Mouse (Mus musculus) lung, embryonic 15.5 days (tissue): ENCODE measurements around the gene Ass1. TPM values are rescaled to one million over a fixed set of nuclear protein-coding genes. Genes with fewer than 3 reads are reported as not detected.

Source experiments
- ATAC-seq: fragments of 200-750 bp; cut with Nextera tagmentation; 2 replicates; pipeline ENCODE4 v1.8.0; 2017; ENCODE audit warnings: moderate number of reproducible peaks, borderline replicate concordance; ENCODE audit not compliant: low FRiP score, low TSS enrichment; ENCODE audit errors: extremely low read depth
- H3K27ac ChIP-seq: fragments of 300-500 bp; sonication (generic); 2 replicates; pipeline ENCODE4 v1.5.1; 2015; ENCODE audit warnings: moderate library complexity, mild to moderate bottlenecking, inconsistent platforms
- H3K27me3 ChIP-seq: fragments of 300-500 bp; sonication (generic); 2 replicates; pipeline ENCODE4 v1.6.1; 2015; ENCODE audit warnings: inconsistent platforms
- H3K36me3 ChIP-seq: fragments of 300-500 bp; sonication (generic); 2 replicates; pipeline ENCODE4 v1.6.1; 2015; ENCODE audit warnings: inconsistent platforms
- H3K4me1 ChIP-seq: fragments of 300-500 bp; sonication (generic); 2 replicates; pipeline ENCODE4 v1.6.1; 2015; ENCODE audit warnings: inconsistent platforms
- H3K4me2 ChIP-seq: fragments of 300-500 bp; sonication (generic); 2 replicates; pipeline ENCODE4 v1.6.1; 2015; ENCODE audit warnings: inconsistent platforms, mild to moderate bottlenecking, moderate library complexity
- H3K4me3 ChIP-seq: fragments of 300-500 bp; sonication (generic); 2 replicates; pipeline ENCODE4 v1.5.1; 2015; ENCODE audit warnings: mild to moderate bottlenecking, inconsistent platforms
- H3K9ac ChIP-seq: fragments of 300-500 bp; sonication (generic); 2 replicates; pipeline ENCODE4 v1.6.1; 2015; ENCODE audit warnings: inconsistent platforms
- H3K9me3 ChIP-seq: fragments of 300-500 bp; sonication (generic); 2 replicates; pipeline ENCODE4 v1.6.1; 2016; ENCODE audit warnings: inconsistent platforms
- WGBS: fragments of 180-500 bp; shearing (Covaris S2); methylation state at CpG from one replicate; pipeline ENCODE4 v1.1.7; 2015; 5-methylcytosine and 5-hydroxymethylcytosine counted together
- polyA plus RNA-seq: library from polyadenylated mRNA; unstranded; fragments of >200 nt; fragmentation: Nextera tagmentation; extraction: Ambion mirVana; gene quantifications from 2 replicates; pipeline ENCODE4 v1.2.1, GENCODE M21; 2015

Ass1 gene
- polyA plus RNA-seq, 1 experiment from 2014 or later: 37.2 TPM

DNA sequence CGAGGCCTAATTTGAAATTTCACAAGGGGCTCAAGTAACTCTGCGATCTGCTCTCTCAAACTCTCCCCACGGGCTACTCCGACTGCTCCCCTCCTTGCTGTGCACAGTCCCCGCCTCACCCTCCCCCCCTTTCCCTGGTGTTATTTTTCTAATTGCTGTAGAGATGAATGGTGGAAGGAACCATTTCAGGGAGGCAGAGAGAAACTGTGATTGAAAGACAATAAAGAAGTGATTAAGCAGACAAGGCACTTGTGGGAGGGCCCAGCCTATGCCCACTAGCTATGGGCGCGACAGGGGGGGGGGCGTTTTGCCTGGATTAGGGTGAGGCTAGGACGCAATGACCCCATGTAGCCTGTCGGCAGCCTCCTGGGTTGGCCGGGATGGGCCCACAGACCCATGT lies 23.2 kb downstream of the Ass1 start:
- Histone ChIP-seq H3K27me3 (no peaks in the 10 kb centered on the region), H3K9ac (no peak overlapping the region), H3K27ac (no peak overlapping the region), H3K4me1 (no peaks in the 10 kb centered on the region), H3K4me3 (no peak overlapping the region), H3K36me3 (no peaks in the 10 kb centered on the region), H3K4me2 (no peak overlapping the region), H3K9me3 (no peaks in the 10 kb centered on the region)
- whole genome bisulfite sequencing: 81% methylated on average over 11 of the region's 11 CpGs
- ATAC-seq: no peak

DNA sequence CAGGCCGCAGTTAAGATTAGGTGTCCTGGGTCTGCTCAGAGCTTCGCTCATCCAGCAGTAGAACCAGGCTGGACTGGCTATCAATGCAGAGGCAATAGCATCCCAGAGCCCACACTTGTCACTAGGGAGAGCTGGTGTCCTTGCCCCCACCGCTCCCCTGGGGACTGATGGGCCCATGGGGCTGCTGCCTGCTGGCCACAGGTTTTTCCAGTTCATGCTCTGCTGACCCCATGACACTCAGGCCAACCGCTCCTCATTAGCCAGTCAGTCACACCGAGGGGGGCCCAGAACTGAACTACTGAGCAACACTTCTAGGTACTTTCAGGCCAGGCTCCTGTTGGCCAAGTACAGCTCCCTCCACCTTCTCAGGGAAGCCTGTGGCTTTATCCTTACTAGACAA lies 24.3 kb downstream of the Ass1 start:
- no peaks in the 10 kb centered on the region for H3K36me3 ChIP-seq
- H3K27me3 ChIP-seq: no peaks in the 10 kb centered on the region
- WGBS: 77% methylated on average over 5 of the region's 5 CpGs
- no peak overlapping the region for H3K9ac ChIP-seq
- H3K4me2 ChIP-seq: no peak overlapping the region
- no peaks in the 10 kb centered on the region for H3K9me3 ChIP-seq
- no peak overlapping the region for H3K27ac ChIP-seq
- H3K4me1 ChIP-seq: no peaks in the 10 kb centered on the region
- no peak for ATAC-seq
- no peak overlapping the region for H3K4me3 ChIP-seq

DNA sequence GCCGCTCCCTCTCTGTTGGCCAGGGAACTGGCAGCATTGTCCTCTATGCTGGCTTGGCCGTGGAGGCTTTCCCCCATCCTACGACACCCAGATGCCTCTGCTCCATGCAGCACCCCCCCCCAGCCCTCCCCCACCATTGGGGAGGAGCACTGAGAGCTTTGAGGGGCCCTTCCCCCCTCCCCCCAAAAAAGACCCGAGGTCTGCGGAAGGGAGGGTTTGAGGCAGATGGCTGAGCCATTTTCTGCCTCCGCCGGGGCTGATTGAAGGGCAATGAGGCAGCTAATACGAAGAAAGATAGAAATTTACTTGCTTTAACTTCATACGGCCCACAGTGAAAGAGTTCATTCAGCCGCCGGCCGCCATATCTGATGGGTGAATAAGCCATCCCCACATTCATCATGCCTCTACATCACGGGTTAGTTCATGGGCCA lies 25.1 kb downstream of the Ass1 start:
- no peaks in the 10 kb centered on the region for H3K36me3 ChIP-seq
- ATAC-seq: no peak
- no peaks in the 10 kb centered on the region for H3K27me3 ChIP-seq
- H3K4me2 ChIP-seq: no peak overlapping the region
- no peak overlapping the region for H3K9ac ChIP-seq
- H3K27ac ChIP-seq: no peak overlapping the region
- H3K9me3 ChIP-seq: no peaks in the 10 kb centered on the region
- WGBS: 66% methylated on average over 13 of the region's 13 CpGs
- H3K4me3 ChIP-seq: no peak overlapping the region
- no peaks in the 10 kb centered on the region for H3K4me1 ChIP-seq

DNA sequence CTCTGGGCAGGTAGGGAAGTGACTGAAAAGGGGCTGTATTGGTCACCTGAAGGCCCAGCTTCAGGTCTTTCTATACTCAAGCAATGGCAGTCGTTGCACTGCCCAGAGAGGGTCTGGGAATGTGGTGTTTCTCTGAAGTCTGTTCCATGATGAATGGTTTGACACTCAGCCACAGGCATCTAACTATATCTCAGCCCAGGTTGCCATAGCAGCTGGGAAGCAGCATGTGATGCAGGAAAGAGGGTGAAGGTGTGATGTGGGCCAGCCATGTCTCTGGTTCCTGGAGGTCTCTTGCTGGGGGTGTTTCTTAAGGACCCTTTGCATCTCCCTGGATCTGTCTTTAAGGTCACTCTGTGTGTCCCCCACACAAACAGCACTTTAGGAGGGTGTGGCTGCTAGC lies 26.1 kb downstream of the Ass1 start:
- H3K4me3 ChIP-seq: no peak overlapping the region
- H3K27me3 ChIP-seq: no peaks in the 10 kb centered on the region
- H3K9me3 ChIP-seq: no peaks in the 10 kb centered on the region
- H3K4me1 ChIP-seq: no peaks in the 10 kb centered on the region
- 4% methylated on average over 1 of the region's 1 CpGs for WGBS
- ATAC-seq: no peak
- no peak overlapping the region for H3K9ac ChIP-seq
- no peak overlapping the region for H3K27ac ChIP-seq
- H3K36me3 ChIP-seq: no peaks in the 10 kb centered on the region
- no peak overlapping the region for H3K4me2 ChIP-seq

DNA sequence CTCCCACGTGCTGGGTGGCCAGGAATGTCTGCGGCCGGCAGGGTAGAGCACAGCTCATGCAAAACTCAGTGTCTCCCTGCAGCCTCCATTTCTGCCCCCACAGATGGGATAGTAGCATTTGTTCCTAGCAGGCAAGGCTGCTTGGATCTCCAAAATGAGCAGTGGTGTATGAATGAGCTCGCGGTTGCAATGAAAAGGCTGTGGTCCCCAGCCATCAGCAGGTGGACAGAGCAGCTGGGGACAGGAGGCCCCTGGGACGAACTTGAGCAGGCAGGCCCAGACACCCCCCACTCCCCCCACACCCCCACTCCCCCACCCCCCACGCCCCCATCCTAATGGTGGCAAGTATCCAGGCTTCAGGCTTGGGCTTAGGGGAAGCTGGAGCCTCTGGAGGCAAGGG lies 27.1 kb downstream of the Ass1 start:
- Histone ChIP-seq H3K9ac (no peak overlapping the region), H3K4me3 (no peak overlapping the region), H3K9me3 (no peaks in the 10 kb centered on the region), H3K4me1 (no peaks in the 10 kb centered on the region), H3K36me3 (no peaks in the 10 kb centered on the region), H3K4me2 (no peak overlapping the region), H3K27me3 (no peaks in the 10 kb centered on the region), H3K27ac (no peak overlapping the region)
- WGBS: 66% methylated on average over 7 of the region's 7 CpGs
- no peak for ATAC-seq

DNA sequence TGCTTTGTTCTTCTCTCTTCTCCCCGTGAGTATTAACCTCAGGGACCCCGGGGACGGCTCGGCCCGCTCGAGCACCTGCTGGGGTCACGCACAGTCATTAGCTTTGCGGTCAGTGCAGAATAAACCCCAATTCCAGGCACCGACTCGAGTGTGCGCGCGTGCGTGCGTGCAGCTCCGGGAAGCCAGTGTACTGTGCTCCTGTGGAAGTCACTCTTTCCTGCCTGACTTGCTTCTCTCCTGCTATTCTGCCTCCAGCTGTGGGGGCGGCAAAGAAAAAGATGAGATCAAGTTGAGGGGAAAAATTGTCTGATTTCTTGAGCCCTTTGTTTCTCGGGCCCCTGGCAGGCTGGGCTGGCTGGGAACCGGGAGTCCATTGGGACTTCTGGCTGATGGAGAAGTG lies 27.6 kb downstream of the Ass1 start:
- Histone ChIP-seq H3K9me3 (no peaks in the 10 kb centered on the region), H3K4me3 (no peak overlapping the region), H3K36me3 (no peaks in the 10 kb centered on the region), H3K4me1 (no peaks in the 10 kb centered on the region), H3K27me3 (no peaks in the 10 kb centered on the region), H3K27ac (no peak overlapping the region), H3K4me2 (no peak overlapping the region), H3K9ac (no peak overlapping the region)
- ATAC-seq: no peak
- 70% methylated on average over 19 of the region's 19 CpGs for WGBS

DNA sequence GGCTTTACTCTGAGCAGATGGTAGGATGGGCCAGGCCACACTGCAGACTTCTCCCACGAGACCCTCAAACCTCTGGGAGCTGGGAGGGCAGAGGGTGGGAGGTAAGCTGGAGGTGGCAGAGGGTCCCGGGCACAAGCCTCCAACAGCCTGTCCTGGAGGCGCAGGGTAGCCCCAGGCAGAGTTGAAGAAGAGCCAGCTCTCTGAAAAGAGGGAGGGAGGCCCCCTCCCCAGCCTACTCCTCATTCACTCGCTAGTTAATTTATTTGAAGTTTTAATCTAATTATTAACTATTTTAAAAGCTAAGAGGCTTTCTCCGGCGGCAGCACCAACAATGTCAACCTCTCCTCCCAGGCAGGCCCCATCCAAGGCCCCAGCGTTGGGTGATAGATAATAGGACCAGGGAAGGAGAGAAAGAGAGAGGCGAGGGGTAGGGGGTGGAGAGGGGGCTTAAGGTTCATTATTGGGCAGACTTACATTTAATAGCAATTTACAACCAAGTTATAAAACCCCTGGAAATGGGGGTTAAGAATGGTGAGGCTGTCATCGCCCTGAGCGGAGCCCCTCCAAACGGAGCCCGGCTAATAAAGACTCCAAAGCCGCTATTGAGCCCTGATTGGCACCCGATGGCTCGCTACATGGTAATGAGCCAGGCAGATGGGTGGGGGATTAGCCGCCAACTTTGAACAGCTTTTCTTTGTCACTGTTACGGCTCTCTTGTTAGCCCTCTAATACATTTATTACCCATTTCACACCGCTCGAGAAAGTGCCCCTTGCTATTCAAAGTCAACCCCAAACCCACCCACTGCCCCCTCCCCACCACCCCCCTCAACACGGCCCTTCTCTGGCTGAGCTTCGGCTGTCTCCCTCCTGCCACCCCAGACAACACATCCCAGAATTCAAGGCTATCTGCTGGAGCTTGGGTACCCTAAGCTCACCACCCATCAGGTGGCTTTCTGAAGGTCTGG lies 29.6 kb downstream of the Ass1 start:
- Histone ChIP-seq H3K36me3 (no peaks in the 10 kb centered on the region), H3K4me2 (no peak overlapping the region), H3K27me3 (no peaks in the 10 kb centered on the region), H3K4me3 (no peak overlapping the region), H3K4me1 (no peaks in the 10 kb centered on the region), H3K9me3 (no peaks in the 10 kb centered on the region), H3K9ac (no peak overlapping the region), H3K27ac (no peak overlapping the region)
- ATAC-seq: no peak
- 63% methylated on average over 21 of the region's 21 CpGs for WGBS

DNA sequence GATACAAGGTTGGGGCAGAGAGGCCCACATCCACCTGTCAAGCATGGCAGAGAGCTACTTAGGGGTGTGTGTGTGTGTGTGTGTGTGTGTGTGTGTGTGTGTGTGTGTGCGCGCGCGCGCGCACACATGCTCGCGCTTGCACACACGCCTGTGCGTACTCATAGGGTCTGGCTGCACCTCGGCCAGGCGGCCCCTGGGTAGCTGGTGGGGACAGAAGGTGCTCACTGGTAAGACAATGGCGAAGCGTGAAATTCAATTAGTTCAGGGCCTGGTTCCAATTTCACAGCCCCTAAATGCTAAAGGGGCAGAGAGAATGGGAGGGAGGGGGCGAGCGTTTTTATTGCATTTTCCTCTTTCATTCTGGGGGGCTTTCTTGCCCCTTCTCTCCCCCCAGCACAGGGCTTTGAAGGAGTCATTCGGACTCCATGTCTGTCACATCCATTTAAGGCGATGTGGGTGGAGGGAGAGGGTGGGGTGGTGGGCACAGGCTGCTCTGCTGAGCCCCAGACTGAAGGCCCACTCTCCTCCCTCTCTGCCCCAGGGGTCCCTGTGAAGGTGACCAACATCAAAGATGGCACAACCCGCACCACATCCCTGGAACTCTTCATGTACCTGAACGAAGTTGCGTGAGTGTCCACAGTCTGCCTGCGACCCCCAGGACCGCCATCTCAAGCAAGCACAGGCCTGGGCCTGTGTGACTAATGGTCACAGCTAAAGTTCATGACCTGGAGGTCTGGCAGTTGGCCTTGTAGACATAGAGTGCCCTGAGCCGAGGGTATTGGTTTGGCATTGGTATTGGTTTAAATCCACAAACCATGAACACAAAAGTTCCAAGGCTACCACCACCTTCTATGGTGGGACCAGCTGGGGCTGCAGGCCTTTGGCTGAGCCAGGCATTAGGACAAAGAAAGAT lies 30.5 kb downstream of the Ass1 start:
- H3K27ac ChIP-seq: no peak overlapping the region
- 91% methylated on average over 24 of the region's 24 CpGs for WGBS
- H3K27me3 ChIP-seq: no peaks in the 10 kb centered on the region
- H3K9me3 ChIP-seq: no peaks in the 10 kb centered on the region
- H3K4me3 ChIP-seq: no peak overlapping the region
- H3K4me2 ChIP-seq: no peak overlapping the region
- no peak overlapping the region for H3K9ac ChIP-seq
- H3K36me3 ChIP-seq: no peaks in the 10 kb centered on the region
- ATAC-seq: no peak
- H3K4me1 ChIP-seq: no peaks in the 10 kb centered on the region

DNA sequence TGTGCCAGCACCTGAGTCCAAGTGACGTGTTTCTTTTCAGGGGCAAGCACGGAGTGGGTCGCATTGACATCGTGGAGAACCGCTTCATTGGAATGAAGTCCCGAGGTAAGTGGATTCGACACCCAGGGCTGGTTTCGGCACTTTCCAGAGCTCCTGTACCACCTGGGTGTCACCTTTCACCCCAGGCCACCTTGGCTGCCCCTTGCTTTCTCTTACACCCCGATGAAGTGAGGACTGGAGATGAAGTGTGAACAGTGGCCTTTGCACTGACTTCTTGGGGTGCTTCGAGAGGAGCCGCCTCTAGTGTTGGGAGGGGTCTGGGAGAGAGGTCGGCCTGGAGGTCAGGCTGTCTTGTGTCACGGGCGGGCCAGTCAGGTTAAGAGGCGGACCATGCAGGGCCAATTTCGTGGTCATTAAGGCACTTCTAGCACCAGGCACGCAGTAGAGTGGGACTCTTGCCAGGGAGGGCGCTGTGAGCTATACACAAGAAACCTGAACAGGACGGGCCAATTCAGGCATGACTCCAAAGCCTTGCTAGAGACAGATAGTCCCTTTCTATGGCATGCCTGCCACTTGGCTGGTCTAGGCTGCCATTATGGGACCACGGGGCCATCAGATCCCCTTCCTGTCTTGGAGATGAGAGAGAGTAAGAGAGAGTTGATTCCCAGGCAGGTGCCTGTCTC lies 31.6 kb downstream of the Ass1 start:
- Histone ChIP-seq H3K27me3 (no peaks in the 10 kb centered on the region), H3K4me2 (no peak overlapping the region), H3K9ac (no peak overlapping the region), H3K36me3 (no peaks in the 10 kb centered on the region), H3K27ac (no peak overlapping the region), H3K4me3 (no peak overlapping the region), H3K9me3 (no peaks in the 10 kb centered on the region), H3K4me1 (no peaks in the 10 kb centered on the region)
- no peak for ATAC-seq
- WGBS: 58% methylated on average over 20 of the region's 20 CpGs

DNA sequence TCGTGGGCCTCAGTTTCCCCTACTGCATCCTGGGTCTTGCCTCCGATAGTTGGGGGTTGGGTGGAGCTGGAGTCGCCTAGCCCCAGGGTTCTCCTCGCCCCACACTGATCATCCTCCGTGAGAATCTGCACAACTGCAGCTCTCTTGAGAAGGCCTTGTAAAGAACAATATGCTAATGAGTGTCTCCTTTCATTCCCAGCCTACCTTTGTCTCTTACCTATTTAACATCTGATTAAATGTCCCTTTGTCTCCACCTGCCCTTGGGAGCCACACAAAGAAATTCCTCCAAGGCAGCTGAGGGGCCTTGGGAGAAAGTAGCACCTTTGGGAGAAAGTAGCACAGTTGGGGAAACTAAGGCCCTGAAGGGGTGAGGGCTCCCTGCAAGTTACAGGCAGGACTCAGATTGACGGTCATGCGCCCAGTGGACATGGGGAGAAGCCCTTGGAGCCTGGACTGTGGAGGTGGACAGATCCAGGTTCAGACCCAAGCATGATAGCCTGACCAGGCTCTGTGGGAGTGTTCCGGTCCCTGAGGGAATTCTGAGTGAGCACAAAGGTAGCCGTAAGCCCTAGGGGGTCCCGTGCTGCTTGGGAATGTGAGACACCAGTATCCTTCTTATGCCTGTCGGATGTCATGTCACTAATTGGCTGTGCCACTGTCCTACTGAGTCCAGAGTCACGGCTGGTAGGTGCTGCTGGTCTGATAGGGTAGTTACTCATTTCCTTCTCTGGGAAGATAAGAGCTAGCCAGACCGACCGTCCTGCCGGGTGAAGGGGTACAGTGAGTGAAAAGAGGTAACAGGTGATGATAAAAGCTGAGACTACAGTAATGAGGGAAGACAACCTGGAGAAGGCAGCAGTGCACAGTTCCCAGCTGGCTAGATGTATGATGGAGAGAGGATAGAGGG lies 32.9 kb downstream of the Ass1 start:
- 59% methylated on average over 15 of the region's 15 CpGs for WGBS
- no peak overlapping the region for H3K27ac ChIP-seq
- no peaks in the 10 kb centered on the region for H3K36me3 ChIP-seq
- no peaks in the 10 kb centered on the region for H3K27me3 ChIP-seq
- ATAC-seq: no peak
- H3K4me3 ChIP-seq: no peak overlapping the region
- H3K4me1 ChIP-seq: no peaks in the 10 kb centered on the region
- H3K9ac ChIP-seq: no peak overlapping the region
- no peaks in the 10 kb centered on the region for H3K9me3 ChIP-seq
- H3K4me2 ChIP-seq: no peak overlapping the region

DNA sequence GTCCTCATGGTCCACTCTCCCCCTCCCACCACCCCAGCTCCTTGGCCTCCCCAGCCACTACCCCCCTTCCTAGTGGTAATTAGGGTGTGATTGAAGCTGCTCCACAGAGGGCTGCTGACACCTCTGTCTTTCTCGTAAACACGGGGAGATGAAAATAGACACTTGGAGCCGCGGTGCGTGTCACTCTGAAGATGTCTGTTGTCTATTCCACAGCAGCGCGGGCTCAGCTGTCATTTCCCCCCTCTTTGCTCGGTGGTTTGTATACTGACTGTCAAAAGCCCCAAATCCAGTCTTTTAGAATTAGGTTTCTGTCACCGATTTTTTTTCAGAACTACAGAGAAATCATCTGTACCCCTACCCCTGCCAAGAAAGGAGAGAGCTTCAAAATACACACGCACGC lies 35.5 kb downstream of the Ass1 start:
- no peak for ATAC-seq
- Histone ChIP-seq H3K9me3 (no peaks in the 10 kb centered on the region), H3K27me3 (no peaks in the 10 kb centered on the region), H3K4me3 (no peak overlapping the region), H3K9ac (no peak overlapping the region), H3K4me1 (no peaks in the 10 kb centered on the region), H3K36me3 (no peaks in the 10 kb centered on the region), H3K27ac (no peak overlapping the region), H3K4me2 (no peak overlapping the region)
- 38% methylated on average over 11 of the region's 11 CpGs for WGBS
